ENCODE assay signal across 8 mouse cellular contexts in the genomic region with DNA sequence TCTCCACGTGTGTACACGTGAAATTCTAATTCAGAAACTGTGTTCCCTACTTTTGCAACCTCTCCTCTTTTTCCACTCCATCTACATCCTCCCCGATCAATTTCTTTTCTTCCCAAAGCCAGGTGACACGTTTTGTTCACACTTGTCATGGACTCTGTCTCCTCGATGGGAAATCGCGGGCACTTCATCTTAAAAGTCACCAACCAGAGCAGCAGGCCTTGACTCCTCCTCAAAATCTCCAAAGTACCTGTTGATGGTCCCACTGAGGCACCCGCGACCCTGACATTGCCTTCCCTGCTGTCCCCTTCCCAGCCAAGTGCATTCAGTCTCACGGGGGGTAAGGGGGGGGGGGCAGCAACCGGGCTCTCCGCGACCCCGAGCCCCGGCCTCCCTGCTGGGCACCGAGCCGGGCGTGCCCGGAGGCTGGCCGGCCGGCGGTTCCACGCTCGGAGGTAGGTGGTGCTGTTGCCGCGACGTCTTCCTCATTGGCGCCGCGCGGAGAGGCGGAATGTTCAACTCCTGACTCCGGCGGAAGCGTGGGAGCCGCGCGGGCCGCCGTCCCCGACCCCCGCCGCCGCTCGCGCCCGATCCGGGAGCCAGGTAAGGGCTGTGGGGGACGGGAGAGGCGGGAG. TPM values are rescaled to one million over a fixed set of nuclear protein-coding genes. Genes with fewer than 3 reads are reported as not detected.
DNase-seq lines count a peak whose midpoint lies in the region; ATAC-seq and TF ChIP-seq lines count a peak whose summit lies in the region.

A gene (plus strand): TSS at position 382 of the 632 bp plus-strand sequence.

- TF ChIP-seq CTCF in G1E (IDR thresholded peaks at IDR 0.05; ENCODE audit: low read depth, low read length) = no peak
- peak; percentile 73 for TF ChIP-seq CTCF in layer of hippocampus, adult 2 months (conservative IDR thresholded peaks at IDR 0.05)

- no peak within 1 kb of the TSS for H3K27ac ChIP-seq in forebrain, embryonic 15.5 days (replicated peaks)
- peak within 1 kb of the TSS; percentile 74 for H3K27ac ChIP-seq in layer of hippocampus, adult 2 months
- H3K27ac ChIP-seq in lung, embryonic 16.5 days (ENCODE audit: low read length) = peak within 1 kb of the TSS; percentile 86

- peaks cover 19% of the 10 kb centered on the region for H3K4me1 ChIP-seq in G1E (ENCODE audit: insufficient read depth, low read depth, low read length)
- peaks cover 10% of the 10 kb centered on the region; the same call in 1 of the 2 replicates for H3K4me1 ChIP-seq in forebrain, embryonic 15.5 days
- peaks cover 33% of the 10 kb centered on the region for H3K4me1 ChIP-seq in lung, embryonic 16.5 days (replicated peaks; ENCODE audit: control insufficient read depth, insufficient read depth, low read length)

- peak; percentile 37; the same call in 1 of the 2 replicates for ATAC-seq in G1E (ENCODE audit: extremely low read depth, insufficient number of reproducible peaks, low FRiP score, poor library complexity, severe bottlenecking)
- ATAC-seq in forebrain, embryonic 15.5 days (replicated peaks) = peak; percentile 81
- ATAC-seq in lung, embryonic 16.5 days (ENCODE audit: low read depth) = peak; percentile 84

- peak within 1 kb of the TSS; percentile 86 for H3K4me3 ChIP-seq in G1E (ENCODE audit: low read depth, low read length)
- H3K4me3 ChIP-seq in forebrain, embryonic 15.5 days = peak within 1 kb of the TSS; percentile 83
- peak within 1 kb of the TSS; percentile 75 for H3K4me3 ChIP-seq in layer of hippocampus, adult 2 months
- H3K4me3 ChIP-seq in lung, embryonic 16.5 days (ENCODE audit: low read length) = peak within 1 kb of the TSS; percentile 92

- H3K9me3 ChIP-seq in G1E (replicated peaks) = no peaks in the 10 kb centered on the region
- no peaks in the 10 kb centered on the region for H3K9me3 ChIP-seq in forebrain, embryonic 15.5 days
- H3K9me3 ChIP-seq in lung, embryonic 16.5 days (ENCODE audit: control insufficient read depth, low read length) = no peaks in the 10 kb centered on the region

- peak within 1 kb of the TSS; percentile 74 for H3K9ac ChIP-seq in forebrain, embryonic 15.5 days (replicated peaks)
- peak within 1 kb of the TSS; percentile 97 for H3K9ac ChIP-seq in lung, embryonic 16.5 days (ENCODE audit: low read length)

- DNase-seq in G1E (ENCODE audit: low spot score) = peak; percentile 60
- peak; percentile 62 for DNase-seq in c-Kit-positive CD71-positive TER-119-positive erythroid progenitor cells, embryonic 14.5 days (ENCODE audit: low spot score)
- DNase-seq in heart, postnatal 36 days = peak; percentile 78 to 83
- DNase-seq in layer of hippocampus, adult 2 months (ENCODE audit: low spot score in 2 of 2) = peak in 1 of 2 experiments; percentile 48
- DNase-seq in ovary, postnatal 14 days (ENCODE audit: low spot score) = peak; percentile 66
- peak; percentile 26 for DNase-seq in urinary bladder, postnatal 10 days (ENCODE audit: low spot score)

- peaks cover 16% of the 10 kb centered on the region for H3K36me3 ChIP-seq in G1E (replicated peaks)
- no peaks in the 10 kb centered on the region for H3K36me3 ChIP-seq in forebrain, embryonic 15.5 days
- H3K36me3 ChIP-seq in lung, embryonic 16.5 days (ENCODE audit: control insufficient read depth, insufficient read depth, low read length) = no peaks in the 10 kb centered on the region

- H3K4me2 ChIP-seq in forebrain, embryonic 15.5 days (replicated peaks) = peak within 1 kb of the TSS; percentile 100
- H3K4me2 ChIP-seq in lung, embryonic 16.5 days (ENCODE audit: low read depth, low read length) = peak within 1 kb of the TSS; percentile 76

- 2% methylated on average over 49 of the region's 50 CpGs for WGBS in forebrain, embryonic 15.5 days
- WGBS in lung, embryonic 16.5 days = 2% methylated on average over 43 of the region's 50 CpGs

- peaks cover 17% of the 10 kb centered on the region for H3K27me3 ChIP-seq in G1E (ENCODE audit: insufficient read depth, low read length)
- H3K27me3 ChIP-seq in forebrain, embryonic 15.5 days = no peaks in the 10 kb centered on the region
- H3K27me3 ChIP-seq in lung, embryonic 16.5 days (ENCODE audit: control insufficient read depth, insufficient read depth, low read depth, low read length) = no peaks in the 10 kb centered on the region

- intact Hi-C loops in heart, postnatal 36 days (cut with DNase I) = loop anchor here (2.0 kb wide), 1 partner anchor 51 kb away; no protein-coding TSS in a partner anchor

RNA-seq across cellular contexts. Expression of the gene that starts here (rescaled TPM):
- 58.0 and 60.5 TPM in 2 replicates for total RNA-seq in G1E (2014; fragmentation: Nextera tagmentation)
- total RNA-seq in G1E (2017) = 18.9 and 23.2 TPM in 2 replicates
- 2.1 and 2.3 TPM in 2 replicates for polyA plus RNA-seq in G1E (2012)
- polyA plus RNA-seq in forebrain, embryonic 15.5 days (2015; fragmentation: Nextera tagmentation; extraction: Ambion mirVana) = 3.9 and 4.7 TPM in 2 replicates
- 100 to 1,000 TPM; 286 to 292 TPM for total RNA-seq in heart, postnatal 36 days (2021)
- total RNA-seq in layer of hippocampus, adult 2 months (2021) = 10 to 100 TPM in 1 of 2 experiments, 1 to 10 TPM in 1; 9.0 to 13.9 TPM
- 29.8 and 31.6 TPM in 2 replicates for polyA plus RNA-seq in lung, embryonic 16.5 days (2015; fragmentation: Nextera tagmentation; extraction: Ambion mirVana)

Comparison
In these comparisons a context has a peak if more than half of its experiments do, and no peak if none do; other contexts are left out.
1. RNA of the gene that starts here (total RNA-seq): 286 to 292 TPM in heart, postnatal 36 days; 18.9 to 60.5 TPM in G1E and 9.0 to 13.9 TPM in layer of hippocampus, adult 2 months; every median in the first group is over 4 times any median in the second.
2. Peak in every context shown above with its lines, with median percentiles within 50 percentile points of each other: ATAC-seq and H3K4me3 ChIP-seq.